Mouse (Mus musculus): ENCODE results near the gene Fbxo45. TPM values are rescaled to one million over a fixed set of nuclear protein-coding genes. Genes with fewer than 3 reads are reported as not detected.

Fbxo45 gene
- total and polyA plus RNA-seq, 2 experiments from 2014 or later = 16.3 to 29.1 TPM

GRCm38 (mm10) chr16:32186056-32186455 lies 60.9 kb downstream of the Fbxo45 start:
- Histone ChIP-seq H3K27me3 (ENCODE audit: insufficient read depth, low read length) (no peaks in the 10 kb centered on the region), H3K9me3 (ENCODE audit: low read length) (no peaks in the 10 kb centered on the region), H3K4me3 (ENCODE audit: low read length) (no peak overlapping the region), H3K4me1 (ENCODE audit: insufficient read depth, low read length) (no peaks in the 10 kb centered on the region), H3K9ac (replicated peaks; ENCODE audit: low read length) (no peak overlapping the region), H3K27ac (no peak overlapping the region), H3K4me2 (ENCODE audit: low read depth, low read length) (no peak overlapping the region), H3K36me3 (ENCODE audit: insufficient read depth, low read length) (no peaks in the 10 kb centered on the region)
- no peak for TF ChIP-seq CTCF (IDR thresholded peaks at IDR 0.05; ENCODE audit: low read depth)
- WGBS = 91% methylated on average over 5 of the region's 5 CpGs
- ATAC-seq = no peak
- DNase-seq (ENCODE audit: low spot score) = no peak

MicroRNAs within 50 kb of the gene (microRNA counts, 519-probe panel; counts per million panel counts)
- not detected for microRNA mmu-miR-1946a

Small RNA genes lying within 50 kb of the gene (microRNA-seq; reads per million reads assigned to microRNA genes)
- 0 reads per million in 2 experiments for gene Mir1946a

Other genes with a start within 250 kb of the Fbxo45 start
- gene Senp5, start 243.9 kb downstream of the Fbxo45 start, total RNA-seq (2014; rRNA removed) = 21.3 and 21.4 TPM in 2 replicates
- gene Senp5, start 243.9 kb downstream of the Fbxo45 start, polyA plus RNA-seq (2015; fragmentation: Nextera tagmentation; extraction: Ambion mirVana) = 11.6 and 11.8 TPM in 2 replicates
- 21.7 and 22.5 TPM in 2 replicates for gene Pak2, start 167.8 kb downstream of the Fbxo45 start, total RNA-seq (2014; rRNA removed)
- gene Pak2, start 167.8 kb downstream of the Fbxo45 start, polyA plus RNA-seq (2015; fragmentation: Nextera tagmentation; extraction: Ambion mirVana) = 21.8 TPM in 2 replicates
- gene Pigx, start 147.4 kb downstream of the Fbxo45 start, total RNA-seq (2014; rRNA removed) = 46.5 and 47.3 TPM in 2 replicates
- gene Pigx, start 147.4 kb downstream of the Fbxo45 start, polyA plus RNA-seq (2015; fragmentation: Nextera tagmentation; extraction: Ambion mirVana) = 86.7 and 93.3 TPM in 2 replicates
- gene Cep19, start 147.4 kb downstream of the Fbxo45 start, total RNA-seq (2014; rRNA removed) = 20.1 and 28.2 TPM in 2 replicates
- 55.0 and 56.0 TPM in 2 replicates for gene Cep19, start 147.4 kb downstream of the Fbxo45 start, polyA plus RNA-seq (2015; fragmentation: Nextera tagmentation; extraction: Ambion mirVana)
- gene Nrros, start 81.6 kb downstream of the Fbxo45 start, total RNA-seq (2014; rRNA removed) = 8.7 and 17.3 TPM in 2 replicates
- 5.4 and 6.7 TPM in 2 replicates for gene Nrros, start 81.6 kb downstream of the Fbxo45 start, polyA plus RNA-seq (2015; fragmentation: Nextera tagmentation; extraction: Ambion mirVana)
- gene Bex6, start 67.3 kb downstream of the Fbxo45 start, total RNA-seq (2014; rRNA removed) = not detected in 2 replicates
- not detected in 2 replicates for gene Bex6, start 67.3 kb downstream of the Fbxo45 start, polyA plus RNA-seq (2015; fragmentation: Nextera tagmentation; extraction: Ambion mirVana)
- gene Wdr53, start 69 bp upstream of the Fbxo45 start, total RNA-seq (2014; rRNA removed) = 5.4 and 11.3 TPM in 2 replicates
- 13.5 and 14.1 TPM in 2 replicates for gene Wdr53, start 69 bp upstream of the Fbxo45 start, polyA plus RNA-seq (2015; fragmentation: Nextera tagmentation; extraction: Ambion mirVana)
- not detected in 2 replicates for gene Smco1, start 24.3 kb upstream of the Fbxo45 start, total RNA-seq (2014; rRNA removed)
- 0.10 TPM in 1 of 2 replicates, not detected in the other for gene Smco1, start 24.3 kb upstream of the Fbxo45 start, polyA plus RNA-seq (2015; fragmentation: Nextera tagmentation; extraction: Ambion mirVana)
- gene Rnf168, start 30.3 kb upstream of the Fbxo45 start, total RNA-seq (2014; rRNA removed) = 42.5 and 55.3 TPM in 2 replicates
- gene Rnf168, start 30.3 kb upstream of the Fbxo45 start, polyA plus RNA-seq (2015; fragmentation: Nextera tagmentation; extraction: Ambion mirVana) = 26.0 and 29.6 TPM in 2 replicates
- gene Ubxn7, start 85.1 kb upstream of the Fbxo45 start, total RNA-seq (2014; rRNA removed) = 27.1 and 28.7 TPM in 2 replicates
- gene Ubxn7, start 85.1 kb upstream of the Fbxo45 start, polyA plus RNA-seq (2015; fragmentation: Nextera tagmentation; extraction: Ambion mirVana) = 12.0 and 12.1 TPM in 2 replicates
- gene Tm4sf19, start 153.3 kb upstream of the Fbxo45 start, total RNA-seq (2014; rRNA removed) = 0.65 TPM in 1 of 2 replicates, not detected in the other
- not detected in 2 replicates for gene Tm4sf19, start 153.3 kb upstream of the Fbxo45 start, polyA plus RNA-seq (2015; fragmentation: Nextera tagmentation; extraction: Ambion mirVana)
- 8.7 and 8.8 TPM in 2 replicates for gene Tctex1d2, start 172.5 kb upstream of the Fbxo45 start, total RNA-seq (2014; rRNA removed)
- gene Tctex1d2, start 172.5 kb upstream of the Fbxo45 start, polyA plus RNA-seq (2015; fragmentation: Nextera tagmentation; extraction: Ambion mirVana) = 53.7 and 54.5 TPM in 2 replicates
- gene Pcyt1a, start 183.8 kb upstream of the Fbxo45 start, total RNA-seq (2014; rRNA removed) = 49.3 and 49.4 TPM in 2 replicates
- 47.6 and 52.5 TPM in 2 replicates for gene Pcyt1a, start 183.8 kb upstream of the Fbxo45 start, polyA plus RNA-seq (2015; fragmentation: Nextera tagmentation; extraction: Ambion mirVana)
- gene Slc51a, start 240.7 kb upstream of the Fbxo45 start, total RNA-seq (2014; rRNA removed) = not detected in 2 replicates
- gene Slc51a, start 240.7 kb upstream of the Fbxo45 start, polyA plus RNA-seq (2015; fragmentation: Nextera tagmentation; extraction: Ambion mirVana) = 0.16 TPM in 1 of 2 replicates, not detected in the other
- not detected in 2 replicates for gene Zdhhc19, start 249.1 kb upstream of the Fbxo45 start, total RNA-seq (2014; rRNA removed)
- gene Zdhhc19, start 249.1 kb upstream of the Fbxo45 start, polyA plus RNA-seq (2015; fragmentation: Nextera tagmentation; extraction: Ambion mirVana) = 0.33 and 0.52 TPM in 2 replicates

All from hindbrain, postnatal 0 days (tissue).